Mouse (Mus musculus) kidney, postnatal 0 days (tissue): Measurements from ENCODE around the gene Fut1. TPM values are rescaled to one million over a fixed set of nuclear protein-coding genes. Genes with fewer than 3 reads are reported as not detected.
A peak's percentile ranks its signal among the peaks of the same experiment; 100 is the strongest.
"Not testable (repeated sequence)": the region's sequence is repeated elsewhere in the genome, so short reads cannot be mapped to it uniquely, and the experiment has no call there.

Source experiments
- ATAC-seq: fragments of 200-750 bp; cut with Nextera tagmentation; replicated peaks from 2 replicates; pipeline ENCODE4 v1.8.0; 2017; ENCODE audit warnings: low read depth, moderate number of reproducible peaks, moderate TSS enrichment, moderate library complexity; ENCODE audit not compliant: low FRiP score
- DNase-seq: peaks from one replicate; pipeline ENCODE4 v3.0.0-alpha.2; 2016; ENCODE audit warnings: low spot score
- H3K27ac ChIP-seq: fragments of 300-500 bp; sonication (generic); 2 replicates; pipeline ENCODE4 v1.5.1; 2014; ENCODE audit warnings: mild to moderate bottlenecking
- H3K27me3 ChIP-seq: fragments of 300-500 bp; sonication (generic); 2 replicates; pipeline ENCODE4 v1.6.1; 2014; ENCODE audit warnings: low read length, mixed read lengths; ENCODE audit not compliant: insufficient read depth
- H3K36me3 ChIP-seq: fragments of 300-500 bp; sonication (generic); 2 replicates; pipeline ENCODE4 v1.6.1; 2014; ENCODE audit warnings: low read length, mixed read lengths; ENCODE audit not compliant: insufficient read depth
- H3K4me1 ChIP-seq: fragments of 300-500 bp; sonication (generic); replicated peaks from 2 replicates; pipeline ENCODE4 v1.6.1; 2014; ENCODE audit warnings: antibody characterized with exemption, low read length, mixed read lengths; ENCODE audit not compliant: insufficient read depth
- H3K4me2 ChIP-seq: fragments of 300-500 bp; sonication (generic); 2 replicates; pipeline ENCODE4 v1.6.1; 2014; ENCODE audit warnings: mild to moderate bottlenecking, low read length, moderate library complexity, mixed read lengths
- H3K4me3 ChIP-seq: fragments of 300-500 bp; sonication (generic); replicated peaks from 2 replicates; pipeline ENCODE4 v1.5.1; 2014; ENCODE audit warnings: low read depth, low read length
- H3K9ac ChIP-seq: fragments of 300-500 bp; sonication (generic); 2 replicates; pipeline ENCODE4 v1.6.1; 2014; ENCODE audit warnings: low read depth, low read length
- H3K9me3 ChIP-seq: fragments of 300-500 bp; sonication (generic); replicated peaks from 2 replicates; pipeline ENCODE4 v1.6.1; 2016; ENCODE audit warnings: low read length, inconsistent platforms, mixed read lengths
- CTCF ChIP-seq: IDR thresholded peaks from 2 replicates; pipeline ENCODE4 v1.5.1; 2016; ENCODE audit warnings: antibody characterized with exemption, low read depth, mild to moderate bottlenecking, moderate library complexity
- WGBS: fragments of 180-500 bp; shearing (Covaris S2); extraction: QIAGEN DNeasy Blood & Tissue Kit; methylation state at CpG from one replicate; pipeline ENCODE4 v1.1.7; 2014; 5-methylcytosine and 5-hydroxymethylcytosine counted together
- polyA plus RNA-seq: library from polyadenylated mRNA; unstranded; fragments of >200 nt; fragmentation: Nextera tagmentation; extraction: Ambion mirVana; gene quantifications from 2 replicates; pipeline ENCODE4 v1.2.1, GENCODE M21; 2015

The Fut1 gene
- polyA plus RNA-seq, 1 experiment from 2014 or later, result 0.26 TPM

GRCm38 (mm10) chr7:45644872-45645590 lies 27.9 kb downstream of the Fut1 start:
- Histone ChIP-seq H3K9me3 (no peaks in the 10 kb centered on the region), H3K27ac (peak overlapping the region; percentile 74; the same call in 1 of the 2 replicates), H3K4me3 (no peak overlapping the region), H3K9ac (no peak overlapping the region), H3K27me3 (no peaks in the 10 kb centered on the region), H3K4me1 (peaks cover 30% of the 10 kb centered on the region), H3K4me2 (peak overlapping the region; percentile 66; the same call in 1 of the 2 replicates), H3K36me3 (no peaks in the 10 kb centered on the region)
- no peak for ATAC-seq
- no peak for DNase-seq
- TF ChIP-seq CTCF, result no peak
- WGBS, result 76% methylated on average over 6 of the region's 6 CpGs

- Histone ChIP-seq H3K36me3 (no peaks in the 10 kb centered on the region), H3K4me1 (peaks cover 26% of the 10 kb centered on the region), H3K4me3 (no peak overlapping the region), H3K9me3 (no peaks in the 10 kb centered on the region), H3K4me2 (no peak overlapping the region), H3K27me3 (no peaks in the 10 kb centered on the region), H3K9ac (no peak overlapping the region), H3K27ac (no peak overlapping the region)
- WGBS, result 83% methylated on average over 7 of the region's 7 CpGs
- ATAC-seq (no peak), DNase-seq (no peak)
- TF ChIP-seq CTCF, result no peak
Measured at GRCm38 (mm10) chr7:45645591-45645971, 28.5 kb downstream of the Fut1 start.

- H3K4me3 ChIP-seq, result no peak overlapping the region
- 54% methylated on average over 4 of the region's 4 CpGs for WGBS
- no peaks in the 10 kb centered on the region for H3K36me3 ChIP-seq
- H3K9ac ChIP-seq, result no peak overlapping the region
- ATAC-seq (no peak), DNase-seq (no peak)
- no peaks in the 10 kb centered on the region for H3K27me3 ChIP-seq
- no peak overlapping the region for H3K27ac ChIP-seq
- H3K4me2 ChIP-seq, result no peak overlapping the region
- no peak for TF ChIP-seq CTCF
- no peaks in the 10 kb centered on the region for H3K9me3 ChIP-seq
- H3K4me1 ChIP-seq, result peaks cover 15% of the 10 kb centered on the region
Measured at GRCm38 (mm10) chr7:45646671-45647070, 29.6 kb downstream of the Fut1 start.

GRCm38 (mm10) chr7:45649351-45649750 lies 32.3 kb downstream of the Fut1 start:
- H3K27me3 ChIP-seq, result no peaks in the 10 kb centered on the region
- no peak overlapping the region for H3K9ac ChIP-seq
- H3K36me3 ChIP-seq, result no peaks in the 10 kb centered on the region
- no peak overlapping the region for H3K4me3 ChIP-seq
- no peak overlapping the region for H3K4me2 ChIP-seq
- no peak for TF ChIP-seq CTCF
- ATAC-seq (no peak), DNase-seq (no peak)
- 76% methylated on average over 8 of the region's 8 CpGs for WGBS
- H3K9me3 ChIP-seq, result no peaks in the 10 kb centered on the region
- H3K27ac ChIP-seq, result no peak overlapping the region
- H3K4me1 ChIP-seq, result no peaks in the 10 kb centered on the region; the same call in none of the 2 replicates

GRCm38 (mm10) chr7:45650484-45650883 lies 33.4 kb downstream of the Fut1 start:
- not testable (repeated sequence) for DNase-seq, H3K9me3 ChIP-seq, ATAC-seq, H3K27ac ChIP-seq, H3K4me1 ChIP-seq, H3K9ac ChIP-seq, H3K4me3 ChIP-seq, H3K4me2 ChIP-seq, H3K36me3 ChIP-seq, H3K27me3 ChIP-seq
- 93% methylated on average over 19 of the region's 20 CpGs for WGBS

GRCm38 (mm10) chr7:45654424-45655047 lies 37.4 kb downstream of the Fut1 start:
- Histone ChIP-seq H3K4me3 (no peak overlapping the region), H3K27ac (no peak overlapping the region), H3K4me1 (no peaks in the 10 kb centered on the region), H3K9ac (no peak overlapping the region), H3K36me3 (no peaks in the 10 kb centered on the region), H3K9me3 (no peaks in the 10 kb centered on the region), H3K4me2 (peak overlapping the region; percentile 18; the same call in 1 of the 2 replicates), H3K27me3 (no peaks in the 10 kb centered on the region)
- DNase-seq (no peak), ATAC-seq (no peak)
- TF ChIP-seq CTCF, result no peak
- WGBS, result 42% methylated on average over 17 of the region's 17 CpGs
